Mouse (Mus musculus) left cerebral cortex, adult 2 months (tissue): ENCODE data around the gene Mmp19. TPM values are rescaled to one million over a fixed set of nuclear protein-coding genes. Genes with fewer than 3 reads are reported as not detected.

Experiments
- DNase-seq, 2 experiments: peaks; one replicate each; pipeline ENCODE4 v3.0.0; 2021 to 2022; ENCODE audit warnings: low spot score in 2 of 2, mixed read lengths in 1 of 2; ENCODE audit errors: extremely low spot score in 1 of 2
- H3K27ac ChIP-seq: fragments of 200-600 bp; 2 replicates; pipeline ENCODE4 v1.8.1; 2022
- H3K4me3 ChIP-seq: fragments of 200-600 bp; 2 replicates; pipeline ENCODE4 v1.8.1; 2022
- CTCF ChIP-seq: fragments of 200-600 bp; IDR thresholded peaks from 2 replicates; pipeline ENCODE4 v1.8.1; 2022; ENCODE audit warnings: antibody characterized with exemption, mild to moderate bottlenecking, moderate library complexity
- intact Hi-C: fragments of 180-260 bp; cut with DNase I; formaldehyde crosslinking; loops from one replicate; pipeline ENCODE4 v1.15.1; 2025
- long read RNA-seq, 2 experiments: library from polyadenylated mRNA; stranded (forward); transcript quantifications; one replicate each; pipeline ENCODE4 v2.0.0; 2021; ENCODE audit warnings: borderline mapping rate in 2 of 2
- total RNA-seq, 2 experiments: library from RNA; stranded (reverse); gene quantifications; 2 replicates each; pipeline ENCODE4 v1.2.3; 2021

Gene Mmp19
- under 1 TPM; 0.48 to 0.63 TPM for total RNA-seq
- long read RNA-seq, experiment 1, result 0 reads
- long read RNA-seq, experiment 2, result 0 reads

DNA sequence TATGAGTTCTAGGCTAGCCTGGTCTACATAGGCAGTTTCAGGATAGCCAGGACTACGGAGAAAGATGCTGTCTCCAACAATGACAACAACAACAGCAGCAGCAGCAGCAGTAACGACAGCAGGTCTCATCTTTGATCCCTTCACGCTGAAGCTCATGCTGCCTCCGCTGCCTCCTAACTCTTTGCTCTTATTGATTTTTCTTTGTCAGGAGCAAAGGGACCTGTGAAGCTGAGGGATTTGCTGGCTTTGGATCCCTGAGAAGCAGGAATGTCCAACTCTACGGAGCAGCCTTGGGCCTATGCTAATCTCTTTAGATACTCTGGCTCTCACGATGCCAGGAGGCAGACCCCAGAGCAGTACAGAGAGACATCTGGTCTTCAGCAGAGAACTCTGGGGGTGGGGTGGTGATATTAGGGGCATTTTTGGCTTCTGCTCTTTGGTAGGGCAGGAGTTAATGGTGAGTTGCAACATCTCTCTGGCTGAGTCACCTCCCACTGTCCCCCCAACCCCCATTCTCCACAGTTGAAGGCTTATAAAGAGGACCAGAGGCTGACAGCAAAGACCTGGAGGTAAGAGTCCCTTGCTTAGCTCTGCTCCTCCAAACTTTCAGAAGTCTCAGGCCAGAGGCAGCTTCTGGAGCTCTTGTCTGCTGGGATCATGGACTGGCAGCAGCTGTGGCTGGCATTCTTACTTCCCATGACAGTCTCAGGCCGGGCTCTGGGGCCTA is at the start of gene Mmp19:
Gene Mmp19, plus strand, starts transcription at position 513 of the 727 bp plus-strand sequence.
- Histone ChIP-seq H3K4me3 (no peak within 1 kb of the TSS), H3K27ac (no peak within 1 kb of the TSS)
- no peak for TF ChIP-seq CTCF
- DNase-seq, result no peak
- intact Hi-C loops, result no loop called here

DNA sequence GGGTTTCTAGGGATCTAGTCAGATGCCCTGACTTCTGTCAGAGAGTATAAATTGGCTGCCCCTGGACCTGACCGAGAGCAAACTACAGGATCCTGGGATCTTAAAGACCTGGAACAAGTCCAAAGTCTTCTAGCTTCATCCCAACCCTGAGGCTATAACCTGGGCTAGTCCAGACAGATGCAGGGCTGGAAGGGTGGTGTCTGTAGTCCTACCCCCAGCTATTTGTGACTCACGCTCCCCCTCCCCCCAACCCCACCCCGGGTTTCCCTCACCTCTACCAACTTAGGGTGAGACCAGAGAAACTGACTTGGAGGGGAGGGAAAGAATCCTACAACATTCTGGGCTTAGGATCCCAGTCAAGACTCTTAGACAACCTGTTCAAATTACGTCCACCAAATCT is 48.1 kb upstream of the Mmp19 start:
- no peak overlapping the region for H3K27ac ChIP-seq
- H3K4me3 ChIP-seq, result no peak overlapping the region
- intact Hi-C loops, result no loop called here
- no peak for TF ChIP-seq CTCF
- no peak for DNase-seq

DNA sequence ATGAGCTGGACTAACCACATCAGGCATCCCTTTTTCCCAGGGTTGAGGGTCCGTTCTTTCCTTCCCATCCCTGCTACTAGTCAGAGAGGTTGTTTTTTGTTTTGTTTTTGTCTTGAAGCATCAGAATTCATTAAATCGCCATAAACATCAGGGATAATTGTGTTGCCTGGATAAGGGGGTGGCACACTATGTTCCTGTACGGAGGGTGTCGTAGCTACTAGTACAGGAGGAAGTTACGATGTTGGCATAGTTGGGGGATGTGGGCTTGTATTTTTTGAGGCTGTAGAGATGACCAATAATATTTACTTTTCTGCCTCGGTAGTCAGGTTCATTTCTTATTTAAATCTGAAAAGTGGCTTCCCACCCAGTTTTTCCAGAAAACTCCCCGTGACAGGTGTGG is 47.5 kb upstream of the Mmp19 start:
- intact Hi-C loops, result no loop called here

DNA sequence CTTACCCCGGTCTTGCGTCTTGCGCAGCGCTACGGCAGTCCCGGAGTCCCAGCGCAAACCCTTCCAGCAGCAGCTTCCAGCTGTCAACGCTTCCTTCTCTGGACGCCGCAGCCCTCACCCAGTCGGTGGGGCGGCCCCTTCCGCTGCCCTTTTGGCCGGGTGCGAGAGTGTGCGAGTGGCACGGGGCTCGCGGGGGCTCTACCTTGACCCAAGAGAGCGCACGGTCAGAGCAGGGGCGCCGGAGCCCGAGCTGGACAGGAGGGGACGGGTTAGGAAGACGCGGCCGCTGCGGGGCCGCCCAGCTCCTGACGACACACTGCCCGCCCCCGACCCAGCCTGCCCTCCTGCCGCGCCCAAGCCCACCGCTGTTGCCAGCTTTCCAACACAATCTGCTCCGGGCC is 46.9 kb upstream of the Mmp19 start:
- peak; percentile 44 to 50 for DNase-seq
- no peak for TF ChIP-seq CTCF
- peak overlapping the region; percentile 83 for H3K4me3 ChIP-seq
- H3K27ac ChIP-seq, result peak overlapping the region; percentile 54
- intact Hi-C loops, result no loop called here

More for the DNA sequence above, 47.5 kb upstream of the Mmp19 start:
- TF ChIP-seq CTCF, result no peak
- Histone ChIP-seq H3K4me3 (peak overlapping the region; percentile 83), H3K27ac (peak overlapping the region; percentile 54)
- DNase-seq, result no peak

DNA sequence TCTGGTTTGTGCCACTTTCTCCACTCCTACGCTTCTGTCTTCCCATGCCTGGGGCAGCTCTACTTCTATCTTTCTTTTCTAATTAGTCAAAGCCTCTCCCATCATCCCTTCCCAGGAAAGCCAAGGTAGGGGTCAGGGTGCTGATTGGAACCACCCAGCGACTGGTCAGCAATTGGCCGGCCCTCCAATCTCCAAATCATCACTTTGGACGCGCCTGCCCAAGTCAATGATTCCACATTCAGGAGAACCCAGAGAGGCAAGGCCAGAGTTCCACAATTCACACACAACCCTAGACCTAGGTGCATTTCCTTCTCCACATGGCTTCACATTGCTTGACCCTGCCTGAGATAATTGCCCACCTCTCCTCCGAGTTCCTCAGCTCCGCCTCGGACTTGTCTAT is 46.5 kb upstream of the Mmp19 start:
- DNase-seq, result no peak
- no peak for TF ChIP-seq CTCF
- intact Hi-C loops, result no loop called here
- peak overlapping the region; percentile 54 for H3K27ac ChIP-seq
- peak overlapping the region; percentile 83 for H3K4me3 ChIP-seq

DNA sequence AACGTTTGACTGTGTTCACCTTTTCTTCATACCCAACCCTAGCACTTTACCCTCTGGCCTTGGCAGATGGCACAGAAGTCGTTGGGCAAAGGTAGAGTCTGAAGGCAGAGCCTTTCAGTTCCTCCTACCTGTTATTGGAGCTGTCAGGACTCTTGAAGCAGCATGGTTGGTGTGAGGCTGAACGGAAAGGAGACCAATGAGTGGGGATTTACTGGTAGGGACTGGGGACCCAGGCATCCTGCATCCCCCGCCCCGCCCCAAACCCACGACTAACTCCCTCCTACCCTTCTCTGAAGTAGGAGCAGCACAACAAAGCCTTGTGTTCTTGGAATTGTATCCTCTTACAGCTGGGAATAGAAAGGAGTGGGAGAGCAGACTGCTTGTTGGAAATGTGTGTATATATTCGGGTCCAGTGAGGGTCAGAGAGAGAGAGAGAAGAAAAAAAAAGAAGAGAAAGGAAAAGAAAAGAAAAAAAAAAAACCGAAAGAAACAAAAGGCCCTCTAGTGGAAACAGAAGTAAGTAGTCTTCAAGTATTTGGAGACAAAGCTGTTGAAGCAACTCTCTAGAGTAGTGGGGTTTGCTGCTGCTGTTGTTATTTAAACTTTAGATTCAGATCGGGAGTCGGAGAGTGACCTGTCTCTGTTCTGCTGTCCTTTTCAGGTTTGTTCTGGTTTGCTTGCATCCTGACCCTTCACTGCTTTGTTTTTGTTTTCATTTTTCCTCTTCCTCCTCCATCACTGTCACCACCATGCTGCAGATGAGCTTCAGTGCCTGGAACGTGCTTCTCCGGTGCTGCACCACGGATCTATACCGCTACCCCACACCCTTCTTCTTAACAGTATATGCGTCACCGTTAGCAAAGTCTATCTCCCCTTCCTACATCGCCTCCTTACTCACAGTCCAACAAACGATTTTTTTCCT is 45.8 kb upstream of the Mmp19 start, which contains the start of gene Dgka:
Gene Dgka, minus strand, starts transcription at position 176 of the 922 bp plus-strand sequence.
- Histone ChIP-seq H3K27ac (peak within 1 kb of the TSS; percentile 54), H3K4me3 (peak within 1 kb of the TSS; percentile 83)
- DNase-seq, result no peak
- TF ChIP-seq CTCF, result peak; percentile 54
- intact Hi-C loops, result no loop called here

DNA sequence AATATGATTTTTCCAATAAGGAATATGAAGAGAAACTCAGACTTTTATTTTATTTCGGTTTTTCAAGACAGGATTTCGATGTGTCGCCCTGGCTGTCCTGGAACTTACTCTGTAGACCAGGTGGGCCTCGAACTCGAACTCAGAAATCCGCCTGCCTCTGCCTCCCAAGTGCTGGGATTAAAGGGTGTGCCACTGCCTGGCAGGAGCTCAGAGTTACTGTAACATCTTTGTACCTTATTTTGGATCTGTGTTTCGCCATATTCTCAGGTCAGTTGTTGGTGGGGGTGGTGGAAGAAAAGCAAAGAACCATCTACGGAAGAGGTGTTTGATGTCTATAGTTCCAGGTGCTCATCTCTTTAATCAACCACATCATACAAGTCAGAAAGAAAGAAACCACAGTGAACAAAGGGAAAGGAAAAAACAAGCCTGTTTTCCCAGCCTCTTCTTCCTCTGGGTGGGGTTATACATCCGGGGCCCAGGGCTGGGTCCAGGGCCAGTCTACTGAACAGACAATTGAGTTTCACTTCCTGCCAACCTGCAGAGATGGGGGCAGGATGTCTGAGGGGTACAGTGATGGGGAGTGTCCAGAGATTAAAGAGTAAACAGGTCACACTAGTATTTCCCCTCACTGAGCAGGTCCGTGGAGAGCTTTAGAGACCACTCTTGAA is 44.6 kb upstream of the Mmp19 start:
- no peak overlapping the region for H3K27ac ChIP-seq
- no peak for DNase-seq
- no peak for TF ChIP-seq CTCF
- intact Hi-C loops, result no loop called here
- no peak overlapping the region for H3K4me3 ChIP-seq

DNA sequence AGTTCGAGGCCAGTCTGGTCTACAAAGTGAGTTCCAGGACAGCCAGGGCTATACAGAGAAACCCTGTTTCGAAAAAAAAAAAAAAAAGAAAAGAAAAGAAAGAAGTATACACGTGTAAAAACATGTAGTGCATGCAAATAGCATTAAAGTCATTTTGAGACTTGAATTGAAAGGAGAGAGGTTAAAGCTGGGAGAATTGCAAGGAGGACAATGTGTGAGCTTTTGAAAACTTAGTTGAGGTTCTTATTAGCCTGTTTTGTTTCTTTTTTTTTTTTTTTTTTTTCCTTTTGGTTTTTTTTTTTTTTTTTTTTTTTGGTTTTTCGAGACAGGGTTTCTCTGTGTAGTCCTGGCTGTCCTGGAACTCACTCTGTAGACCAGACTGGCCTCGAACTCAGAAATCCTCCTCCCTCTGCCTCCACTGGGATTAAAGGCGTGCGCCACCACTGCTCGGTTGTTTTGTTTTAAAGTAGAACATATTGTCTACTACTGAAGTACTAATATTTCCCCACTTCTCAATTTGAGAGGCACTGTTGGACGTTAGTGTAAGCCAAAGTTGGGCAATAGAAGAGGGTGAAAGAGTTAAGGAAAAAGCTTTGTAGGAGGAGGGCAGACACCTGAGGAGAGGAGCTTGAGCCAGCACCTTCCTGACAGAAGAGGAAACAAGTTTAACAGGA is 43.6 kb upstream of the Mmp19 start:
- TF ChIP-seq CTCF, result no peak
- no peak for DNase-seq
- intact Hi-C loops, result no loop called here
- H3K27ac ChIP-seq, result peak overlapping the region; percentile 95
- peak overlapping the region; percentile 72 for H3K4me3 ChIP-seq

DNA sequence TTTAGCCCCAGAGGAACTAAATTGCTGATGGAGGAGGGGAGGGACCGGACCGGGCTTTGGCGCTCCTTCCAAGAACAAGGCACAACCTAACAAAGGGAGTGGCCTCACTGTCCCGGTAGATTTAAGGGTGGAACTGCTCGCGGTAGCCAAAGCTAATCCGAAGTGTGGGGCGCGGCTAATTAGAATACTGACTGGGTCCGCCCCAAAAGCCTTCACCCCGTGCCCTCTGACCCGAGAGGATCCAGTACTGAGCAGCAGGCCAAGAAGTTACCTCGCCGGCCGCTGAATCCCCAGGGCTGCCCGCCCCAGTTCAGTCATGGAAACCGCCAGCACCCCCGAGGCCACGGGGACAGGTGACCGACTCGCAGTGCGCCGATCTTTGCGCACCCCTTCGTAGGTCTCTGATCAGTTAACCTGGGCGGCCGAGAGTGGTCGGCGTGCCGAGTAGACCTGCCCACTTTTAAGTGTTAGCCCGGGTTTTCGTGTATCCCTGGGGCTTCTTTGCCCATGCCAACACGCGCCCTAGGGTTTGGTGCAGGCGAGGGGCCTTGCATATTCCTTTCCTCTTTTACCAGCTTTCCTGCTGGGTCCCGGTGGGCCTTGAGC is 43.0 kb upstream of the Mmp19 start, which contains the start of gene Pym1:
Gene Pym1, plus strand, starts transcription at position 244 of the 606 bp plus-strand sequence.
- intact Hi-C loops, result loop anchor here (1.0 kb wide), 1 partner anchor 57 kb away; the partner anchor contains the start of genes Dnajc14 and Tmem198b
- DNase-seq, result peak; percentile 47 to 51
- TF ChIP-seq CTCF, result no peak
- H3K27ac ChIP-seq, result peak within 1 kb of the TSS; percentile 95
- peak within 1 kb of the TSS; percentile 72 for H3K4me3 ChIP-seq

DNA sequence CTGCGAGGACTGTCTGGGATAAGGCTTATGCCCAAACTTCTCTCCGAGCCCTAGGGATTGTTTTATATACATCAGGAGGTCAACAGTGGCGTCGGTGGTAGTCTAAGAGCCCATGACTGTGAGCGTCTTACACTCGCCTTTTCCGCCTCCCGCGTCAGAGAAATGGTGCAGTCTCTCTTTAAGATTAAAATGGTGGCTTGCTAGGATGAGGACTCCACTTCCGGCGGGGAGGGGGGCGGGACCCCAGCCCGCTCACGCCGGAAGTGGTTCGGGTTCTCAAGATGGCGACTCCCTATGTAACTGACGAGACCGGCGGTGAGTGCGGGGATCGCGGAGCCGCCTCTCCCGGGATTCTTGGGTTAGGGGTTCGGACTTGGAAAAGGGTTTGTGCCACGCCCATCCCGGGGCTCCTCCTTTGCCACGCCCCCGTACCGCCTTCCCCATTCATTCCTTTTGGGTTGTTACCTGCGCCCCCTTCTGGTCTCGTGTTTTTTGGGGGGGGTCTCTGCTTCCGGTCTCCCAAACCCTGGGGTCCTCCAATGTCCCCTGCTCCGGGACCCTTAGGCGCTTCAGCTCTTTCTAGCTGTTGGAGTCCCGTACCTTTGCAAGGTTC is 42.4 kb upstream of the Mmp19 start:
- TF ChIP-seq CTCF, result peak; percentile 40
- intact Hi-C loops, result loop anchor here (1.0 kb wide), 1 partner anchor 56 kb away; the partner anchor contains the start of genes Dnajc14 and Tmem198b

More for the DNA sequence above, 42.4 kb upstream of the Mmp19 start:
- DNase-seq, result peak; percentile 72 to 78
- Histone ChIP-seq H3K27ac (peak overlapping the region; percentile 95), H3K4me3 (peak overlapping the region; percentile 72)
